Mouse (Mus musculus): ENCODE results near the gene Mtrf1l.
A peak's percentile ranks its signal among the peaks of the same experiment; 100 is the strongest.

The Mtrf1l gene

GRCm38 (mm10) chr10:5804691-5805156 is 19.0 kb downstream of the Mtrf1l start:
- DNase-seq, result no peak

- no peak for DNase-seq
Measured at GRCm38 (mm10) chr10:5803739-5804138, 20.0 kb downstream of the Mtrf1l start.

- DNase-seq, result no peak
Measured at GRCm38 (mm10) chr10:5802866-5803265, 20.8 kb downstream of the Mtrf1l start.

GRCm38 (mm10) chr10:5800490-5800889 is 23.2 kb downstream of the Mtrf1l start:
- no peak for DNase-seq

GRCm38 (mm10) chr10:5798069-5798468 is 25.6 kb downstream of the Mtrf1l start:
- DNase-seq, result no peak

GRCm38 (mm10) chr10:5790657-5791056 is 33.1 kb downstream of the Mtrf1l start:
- DNase-seq, result peak; percentile 8 to 23

GRCm38 (mm10) chr10:5786923-5787322 is 36.8 kb downstream of the Mtrf1l start:
- DNase-seq, result peak in 1 of 2 experiments; percentile 4
